Mouse (Mus musculus): ENCODE results near the gene Syt13.

DNA sequence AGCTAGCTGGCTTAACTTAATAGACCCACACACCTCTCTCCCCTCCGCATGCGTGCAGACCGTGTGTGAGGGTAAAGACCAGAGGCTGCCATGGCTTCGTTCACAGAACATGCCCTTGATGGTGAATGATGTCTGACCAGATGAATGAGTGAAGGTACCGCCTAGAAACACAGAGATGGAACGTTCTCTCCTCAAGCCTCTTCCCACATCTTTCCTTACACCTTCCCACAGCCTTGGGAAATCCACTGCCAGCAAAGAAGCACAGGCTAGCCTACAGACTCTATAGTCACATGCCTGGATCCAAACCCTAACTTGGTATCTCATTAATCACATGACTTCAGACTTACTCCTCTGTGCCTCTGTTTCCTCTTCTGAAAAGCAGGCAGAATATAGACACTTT, 18.5 kb downstream of the Syt13 start:
- no peak for TF ChIP-seq CTCF (IDR thresholded peaks at IDR 0.05)
- TF ChIP-seq POLR2A (IDR thresholded peaks at IDR 0.05; ENCODE audit: insufficient read depth, low read depth, low read length), result no peak
- no peak for TF ChIP-seq EP300 (IDR thresholded peaks at IDR 0.05; ENCODE audit: insufficient read depth, low read depth, low read length)

All from heart, adult 2 months (tissue).